Mouse (Mus musculus): ENCODE measurements around the gene Adgrg1. TPM values are rescaled to one million over a fixed set of nuclear protein-coding genes. Genes with fewer than 3 reads are reported as not detected.

The Adgrg1 gene
- polyA plus RNA-seq, 2 experiments: 17.6 to 25.6 TPM

DNA sequence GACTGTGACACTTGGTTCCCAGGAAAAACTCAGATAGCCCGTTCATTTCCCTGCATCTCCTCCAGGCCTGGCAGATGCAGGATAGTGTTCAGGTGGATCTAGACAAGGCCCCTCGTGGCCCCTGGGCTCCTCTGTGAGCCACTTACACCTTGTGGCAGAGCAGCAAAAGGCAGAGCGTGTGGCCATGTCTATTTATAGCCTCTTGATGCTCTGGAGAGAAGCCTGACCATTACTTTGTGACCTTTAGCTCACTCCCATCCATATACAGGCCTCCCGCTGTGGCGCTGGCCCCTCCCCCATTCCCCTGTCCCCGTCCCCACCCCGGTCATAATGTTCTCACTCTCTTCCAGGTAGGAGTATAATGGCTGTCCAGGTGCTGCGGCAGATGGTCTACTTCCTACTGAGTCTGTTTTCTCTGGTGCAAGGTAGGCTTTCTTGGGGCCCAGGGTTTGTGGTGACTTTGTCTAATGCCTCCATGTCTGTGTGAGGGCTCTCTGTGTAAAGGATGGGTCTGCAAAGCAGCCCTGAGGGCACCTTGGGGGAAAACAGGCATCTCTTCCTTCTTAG, 27.6 kb downstream of the Adgrg1 start:
- H3K27ac ChIP-seq (replicated peaks; ENCODE audit: low read depth, low read length): no peak overlapping the region
- H3K4me1 ChIP-seq (ENCODE audit: control insufficient read depth, insufficient read depth, low read length): peaks cover 4% of the 10 kb centered on the region; the same call in 1 of the 2 replicates
- DNase-seq (ENCODE audit: low spot score) (no peak), ATAC-seq (ENCODE audit: low FRiP score, low read depth) (no peak)
- no peak overlapping the region for H3K4me3 ChIP-seq (replicated peaks; ENCODE audit: low read length)
- H3K9ac ChIP-seq (ENCODE audit: low read depth, low read length, severe bottlenecking): no peak overlapping the region
- H3K9me3 ChIP-seq (ENCODE audit: control insufficient read depth, low read length): no peaks in the 10 kb centered on the region
- no peaks in the 10 kb centered on the region for H3K36me3 ChIP-seq (ENCODE audit: control insufficient read depth, insufficient read depth, low read length)
- no peak for TF ChIP-seq POLR2A (IDR thresholded peaks at IDR 0.05; ENCODE audit: borderline replicate concordance, extremely low read depth, insufficient read depth, insufficient read length)
- no peak overlapping the region for H3K4me2 ChIP-seq (replicated peaks; ENCODE audit: low read depth, low read length, severe bottlenecking)
- no peaks in the 10 kb centered on the region for H3K27me3 ChIP-seq (ENCODE audit: control insufficient read depth, insufficient read depth, low read length)
- WGBS: 42% methylated on average over 8 of the region's 8 CpGs

DNA sequence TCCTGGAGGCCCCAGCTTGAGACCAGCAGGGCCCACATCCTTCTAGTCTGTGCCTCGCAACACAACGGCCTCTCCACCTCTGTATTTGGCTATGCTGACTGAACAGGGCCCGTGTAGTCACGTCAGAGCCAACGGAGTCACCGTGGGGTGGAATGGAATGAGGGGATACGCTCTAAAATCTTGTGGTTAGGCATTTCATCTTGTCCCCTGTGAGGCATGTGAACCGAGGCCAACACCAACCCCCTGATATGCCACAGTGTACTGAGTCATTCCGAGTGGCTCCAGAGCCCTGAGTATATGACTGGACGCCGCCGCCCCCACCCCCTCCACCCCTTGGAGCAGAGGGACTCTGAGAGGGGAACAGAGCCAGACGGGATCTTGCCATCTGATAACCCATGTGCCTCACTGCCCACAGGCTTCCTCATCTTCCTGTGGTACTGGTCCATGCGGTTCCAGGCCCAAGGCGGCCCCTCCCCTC, 37.9 kb downstream of the Adgrg1 start:
- Histone ChIP-seq H3K9ac (ENCODE audit: low read depth, low read length, severe bottlenecking) (no peak overlapping the region), H3K27me3 (ENCODE audit: control insufficient read depth, insufficient read depth, low read length) (no peaks in the 10 kb centered on the region), H3K4me2 (replicated peaks; ENCODE audit: low read depth, low read length, severe bottlenecking) (no peak overlapping the region), H3K9me3 (ENCODE audit: control insufficient read depth, low read length) (no peaks in the 10 kb centered on the region), H3K4me1 (ENCODE audit: control insufficient read depth, insufficient read depth, low read length) (no peaks in the 10 kb centered on the region), H3K36me3 (ENCODE audit: control insufficient read depth, insufficient read depth, low read length) (no peaks in the 10 kb centered on the region), H3K4me3 (replicated peaks; ENCODE audit: low read length) (no peak overlapping the region), H3K27ac (replicated peaks; ENCODE audit: low read depth, low read length) (no peak overlapping the region)
- no peak for TF ChIP-seq POLR2A (IDR thresholded peaks at IDR 0.05; ENCODE audit: borderline replicate concordance, extremely low read depth, insufficient read depth, insufficient read length)
- ATAC-seq (ENCODE audit: low FRiP score, low read depth) (no peak), DNase-seq (ENCODE audit: low spot score) (no peak)
- 84% methylated on average over 15 of the region's 15 CpGs for WGBS

DNA sequence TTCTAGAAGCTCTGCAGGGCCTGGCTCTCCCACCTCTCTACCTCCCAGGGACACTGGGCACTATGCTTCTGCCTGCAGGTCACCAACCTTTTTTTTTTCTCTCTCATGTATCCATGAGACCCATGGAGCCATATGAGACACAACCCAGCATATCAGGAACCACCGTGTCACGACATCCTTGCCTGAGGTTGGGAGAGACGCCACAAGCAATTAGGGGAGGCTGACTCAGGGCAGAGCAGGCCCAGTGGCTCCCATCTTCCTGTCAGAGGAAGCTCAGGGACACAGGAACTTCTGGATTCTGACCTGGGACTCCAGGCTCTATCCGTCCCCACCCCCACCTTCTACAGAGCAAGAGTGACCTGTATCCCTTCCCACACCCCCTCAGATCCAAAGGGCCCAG, 41.3 kb downstream of the Adgrg1 start:
- ATAC-seq (ENCODE audit: low FRiP score, low read depth) (no peak), DNase-seq (ENCODE audit: low spot score) (no peak)
- Histone ChIP-seq H3K36me3 (ENCODE audit: control insufficient read depth, insufficient read depth, low read length) (no peaks in the 10 kb centered on the region), H3K4me1 (ENCODE audit: control insufficient read depth, insufficient read depth, low read length) (no peaks in the 10 kb centered on the region), H3K9me3 (ENCODE audit: control insufficient read depth, low read length) (no peaks in the 10 kb centered on the region), H3K9ac (ENCODE audit: low read depth, low read length, severe bottlenecking) (no peak overlapping the region), H3K27me3 (ENCODE audit: control insufficient read depth, insufficient read depth, low read length) (no peaks in the 10 kb centered on the region), H3K27ac (replicated peaks; ENCODE audit: low read depth, low read length) (no peak overlapping the region), H3K4me3 (replicated peaks; ENCODE audit: low read length) (no peak overlapping the region), H3K4me2 (replicated peaks; ENCODE audit: low read depth, low read length, severe bottlenecking) (no peak overlapping the region)
- TF ChIP-seq POLR2A (IDR thresholded peaks at IDR 0.05; ENCODE audit: borderline replicate concordance, extremely low read depth, insufficient read depth, insufficient read length): no peak
- WGBS: 76% methylated on average over 4 of the region's 4 CpGs

DNA sequence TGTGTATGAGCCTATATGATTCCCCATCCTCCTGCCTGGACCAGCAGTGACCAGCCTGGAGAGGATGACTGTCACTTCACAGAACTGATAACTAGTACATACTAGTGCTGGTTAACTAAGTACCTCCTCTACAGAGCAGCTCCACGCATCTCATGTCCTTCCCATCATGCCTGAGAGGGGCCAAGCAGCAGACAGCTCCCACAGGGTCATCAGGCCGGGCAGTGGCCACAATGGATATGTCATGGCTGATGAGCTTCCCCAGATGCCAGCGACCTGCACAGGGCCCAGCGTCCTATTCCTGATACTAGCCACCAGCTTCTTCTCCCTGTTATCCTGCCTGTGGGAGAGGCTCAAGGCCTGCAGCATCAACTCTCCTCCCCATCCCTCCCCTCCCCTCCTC, 42.1 kb downstream of the Adgrg1 start:
- no peak for ATAC-seq (ENCODE audit: low FRiP score, low read depth)
- H3K36me3 ChIP-seq (ENCODE audit: control insufficient read depth, insufficient read depth, low read length): no peaks in the 10 kb centered on the region

DNA sequence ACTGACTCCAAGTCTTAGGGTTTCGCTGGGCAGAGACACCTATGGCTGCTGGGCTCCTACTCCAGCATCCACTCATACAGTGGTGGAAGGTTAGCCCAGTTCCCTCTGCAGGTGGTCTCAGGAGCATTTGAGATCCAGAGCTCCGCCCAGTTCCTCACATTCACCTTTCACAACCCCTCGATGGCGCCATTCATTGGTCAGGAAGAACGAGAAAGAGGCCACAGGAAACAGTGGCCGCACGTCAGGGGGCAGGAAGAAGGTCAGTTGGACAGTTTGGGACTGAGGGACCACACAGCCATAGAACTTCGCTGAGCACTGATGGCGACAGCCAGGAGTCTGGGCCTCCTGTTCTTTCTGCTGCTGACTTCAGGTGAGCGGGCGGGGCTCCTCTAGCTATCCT, 42.9 kb downstream of the Adgrg1 start, which contains the start of gene Adgrg3:
Gene Adgrg3, plus strand, starts transcription at position 242 of the 400 bp plus-strand sequence.
- no peak for ATAC-seq (ENCODE audit: low FRiP score, low read depth)
- no peak within 1 kb of the TSS for H3K27ac ChIP-seq (replicated peaks; ENCODE audit: low read depth, low read length)
- no peak within 1 kb of the TSS for H3K4me3 ChIP-seq (replicated peaks; ENCODE audit: low read length)
- no peaks in the 10 kb centered on the region for H3K36me3 ChIP-seq (ENCODE audit: control insufficient read depth, insufficient read depth, low read length)
- H3K9me3 ChIP-seq (ENCODE audit: control insufficient read depth, low read length): no peaks in the 10 kb centered on the region
- DNase-seq (ENCODE audit: low spot score): no peak
- H3K4me1 ChIP-seq (ENCODE audit: control insufficient read depth, insufficient read depth, low read length): no peaks in the 10 kb centered on the region
- no peak for TF ChIP-seq POLR2A (IDR thresholded peaks at IDR 0.05; ENCODE audit: borderline replicate concordance, extremely low read depth, insufficient read depth, insufficient read length)
- 75% methylated on average over 11 of the region's 11 CpGs for WGBS
- H3K9ac ChIP-seq (ENCODE audit: low read depth, low read length, severe bottlenecking): no peak within 1 kb of the TSS
- no peak within 1 kb of the TSS for H3K4me2 ChIP-seq (replicated peaks; ENCODE audit: low read depth, low read length, severe bottlenecking)
- H3K27me3 ChIP-seq (ENCODE audit: control insufficient read depth, insufficient read depth, low read length): no peaks in the 10 kb centered on the region

More for the DNA sequence above, 42.1 kb downstream of the Adgrg1 start:
- TF ChIP-seq POLR2A (IDR thresholded peaks at IDR 0.05; ENCODE audit: borderline replicate concordance, extremely low read depth, insufficient read depth, insufficient read length): no peak
- H3K9me3 ChIP-seq (ENCODE audit: control insufficient read depth, low read length): no peaks in the 10 kb centered on the region
- no peaks in the 10 kb centered on the region for H3K27me3 ChIP-seq (ENCODE audit: control insufficient read depth, insufficient read depth, low read length)
- H3K4me2 ChIP-seq (replicated peaks; ENCODE audit: low read depth, low read length, severe bottlenecking): no peak overlapping the region
- H3K9ac ChIP-seq (ENCODE audit: low read depth, low read length, severe bottlenecking): no peak overlapping the region
- WGBS: 67% methylated on average over 4 of the region's 4 CpGs
- no peak for DNase-seq (ENCODE audit: low spot score)
- no peak overlapping the region for H3K27ac ChIP-seq (replicated peaks; ENCODE audit: low read depth, low read length)
- no peak overlapping the region for H3K4me3 ChIP-seq (replicated peaks; ENCODE audit: low read length)
- H3K4me1 ChIP-seq (ENCODE audit: control insufficient read depth, insufficient read depth, low read length): no peaks in the 10 kb centered on the region

Data from limb, embryonic 14.5 days (tissue).